ENCODE assay signal across 8 mouse cellular contexts in the genomic region with DNA sequence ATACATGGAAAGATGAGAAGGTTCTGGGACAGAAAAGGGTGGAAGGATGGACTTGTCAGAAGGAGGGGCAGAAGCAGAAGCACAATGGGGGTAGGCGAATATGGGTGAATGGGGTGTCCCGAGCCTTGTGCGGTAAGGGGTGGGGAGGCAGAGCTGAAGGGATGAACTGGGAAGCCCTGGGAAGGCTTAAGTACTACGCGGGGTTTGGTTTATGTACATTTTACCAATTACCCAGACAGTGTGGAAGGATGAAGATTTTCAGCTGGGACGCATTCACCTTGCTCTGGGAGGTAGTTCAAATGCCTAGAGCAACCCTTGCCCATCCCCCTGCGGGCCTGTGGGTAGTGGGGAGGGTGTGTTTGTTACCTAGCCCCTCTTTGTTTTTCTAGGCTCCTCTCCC. TPM values are rescaled to one million over a fixed set of nuclear protein-coding genes. Genes with fewer than 3 reads are reported as not detected.
A peak's percentile ranks its signal among the peaks of the same experiment; 100 is the strongest.
DNase-seq lines count a peak whose midpoint lies in the region; ATAC-seq and TF ChIP-seq lines count a peak whose summit lies in the region.

No protein-coding gene starts in this region.

- DNase-seq in heart, adult 11 months: peak; percentile 92
- DNase-seq in heart, postnatal 25 days (ENCODE audit: low spot score): no peak
- no peak for DNase-seq in CH12.LX (ENCODE audit: extremely low read depth)
- no peak for DNase-seq in forebrain, postnatal 0 days
- DNase-seq in liver, embryonic 14.5 days (ENCODE audit: low read depth in 3 of 3, low spot score in 3 of 3): no peak
- DNase-seq in urinary bladder, postnatal 36 days (ENCODE audit: low spot score in 2 of 2): no peak
- DNase-seq in spleen, postnatal 10 days (ENCODE audit: low spot score in 2 of 2): no peak
- no peak for DNase-seq in gastrocnemius, adult 8-10 months (ENCODE audit: low spot score in 2 of 2)

- ATAC-seq in forebrain, postnatal 0 days: 0 out of 2 replicates have a peak, but pooled peaks have one; percentile 2
- no peak for ATAC-seq in liver, embryonic 14.5 days (ENCODE audit: insufficient read depth)

- no peak for TF ChIP-seq EP300 in CH12.LX (IDR thresholded peaks at IDR 0.05; ENCODE audit: low read length)
- TF ChIP-seq EP300 in liver, embryonic 14.5 days (IDR thresholded peaks at IDR 0.05; ENCODE audit: low read depth): no peak

- intact Hi-C loops in heart, postnatal 25 days (cut with DNase I): loop anchor here (5.0 kb wide), 1 partner anchor 35 kb away; no protein-coding TSS in a partner anchor

- H3K36me3 ChIP-seq in CH12.LX (replicated peaks in 1 of 2; ENCODE audit: control insufficient read depth in 1 of 2, insufficient read depth in 1 of 2, low read length in 1 of 2): peaks cover 19 to 34% of the 10 kb centered on the region in 2 experiments
- H3K36me3 ChIP-seq in forebrain, postnatal 0 days (ENCODE audit: insufficient read depth): peaks cover 11% of the 10 kb centered on the region
- peaks cover 15% of the 10 kb centered on the region for H3K36me3 ChIP-seq in liver, embryonic 14.5 days (replicated peaks; ENCODE audit: control insufficient read depth, insufficient read depth, low read depth)

- no peak for TF ChIP-seq RAD21 in CH12.LX (IDR thresholded peaks at IDR 0.05; ENCODE audit: low read depth, low read length)

- in situ Hi-C loops in CH12.LX (cut with MboI; ENCODE audit: low pct_ligation_motif_present, low pct_unique_long_range_greater_than_20kb, low sequenced_read_pairs): loop anchor here (5.0 kb wide), 2 partner anchors 35 to 75 kb away; a partner anchor contains a TSS

- no peak for TF ChIP-seq POLR2A in CH12.LX (IDR thresholded peaks at IDR 0.05; ENCODE audit: low read depth, low read length)

- 31% methylated on average over 7 of the region's 7 CpGs for WGBS in forebrain, postnatal 0 days
- 47% methylated on average over 7 of the region's 7 CpGs for WGBS in liver, embryonic 14.5 days (ENCODE audit: insufficient replicate concordance)

- dilution Hi-C loops in CH12.LX (cut with MboI; ENCODE audit: extremely low pct_ligation_motif_present, extremely low pct_unique_long_range_greater_than_20kb, low sequenced_read_pairs): no loop called here

- H3K27me3 ChIP-seq in CH12.LX (replicated peaks): peaks cover 5% of the 10 kb centered on the region
- no peaks in the 10 kb centered on the region for H3K27me3 ChIP-seq in forebrain, postnatal 0 days (ENCODE audit: insufficient read depth, low read length)
- H3K27me3 ChIP-seq in liver, embryonic 14.5 days (ENCODE audit: control insufficient read depth, insufficient read depth, low read length): no peaks in the 10 kb centered on the region; the same call in none of the 2 replicates

- H3K79me2 ChIP-seq in CH12.LX (replicated peaks; ENCODE audit: control insufficient read depth, extremely low read depth, insufficient read depth, poor library complexity, severe bottlenecking): peaks cover 12% of the 10 kb centered on the region; the same call in 1 of the 2 replicates

- 0 out of 2 replicates have a peak overlapping the region, but pooled peaks have one; percentile 43 for H3K9ac ChIP-seq in CH12.LX (ENCODE audit: insufficient read depth, low read depth)
- peak overlapping the region; percentile 72 for H3K9ac ChIP-seq in forebrain, postnatal 0 days
- peak overlapping the region; percentile 53; the same call in 1 of the 2 replicates for H3K9ac ChIP-seq in liver, embryonic 14.5 days (replicated peaks)

- no peaks in the 10 kb centered on the region for H3K9me3 ChIP-seq in CH12.LX (replicated peaks; ENCODE audit: low read length)
- H3K9me3 ChIP-seq in forebrain, postnatal 0 days (ENCODE audit: low read length): no peaks in the 10 kb centered on the region
- H3K9me3 ChIP-seq in liver, embryonic 14.5 days (ENCODE audit: control insufficient read depth, low read length): no peaks in the 10 kb centered on the region

- no peak for TF ChIP-seq CTCF in CH12.LX (conservative IDR thresholded peaks at IDR 0.05 in 1 of 2, IDR thresholded peaks at IDR 0.05 in 1 of 2; ENCODE audit: low read depth in 2 of 2, low read length in 2 of 2)
- TF ChIP-seq CTCF in forebrain, postnatal 0 days (IDR thresholded peaks at IDR 0.05; ENCODE audit: low read depth): no peak
- TF ChIP-seq CTCF in liver, embryonic 14.5 days (IDR thresholded peaks at IDR 0.05; ENCODE audit: low read depth): no peak

- H3K4me1 ChIP-seq in CH12.LX (ENCODE audit: control insufficient read depth in 1 of 2, insufficient read depth in 2 of 2): peaks cover 10 to 52% of the 10 kb centered on the region in 2 experiments
- H3K4me1 ChIP-seq in forebrain, postnatal 0 days (ENCODE audit: insufficient read depth): peaks cover 15% of the 10 kb centered on the region; the same call in 1 of the 2 replicates
- H3K4me1 ChIP-seq in liver, embryonic 14.5 days (replicated peaks; ENCODE audit: control insufficient read depth in 2 of 2, insufficient read depth in 2 of 2, low read length in 1 of 2): peaks cover 8 to 23% of the 10 kb centered on the region in 2 experiments

- H3K4me2 ChIP-seq in CH12.LX (ENCODE audit: insufficient read depth, low read depth, poor library complexity, severe bottlenecking): peak overlapping the region; percentile 44
- H3K4me2 ChIP-seq in forebrain, postnatal 0 days (ENCODE audit: low read depth): peak overlapping the region; percentile 95
- peak overlapping the region; percentile 98 for H3K4me2 ChIP-seq in liver, embryonic 14.5 days (ENCODE audit: low read depth)

- peak overlapping the region in 1 of 3 experiments; percentile 82 for H3K4me3 ChIP-seq in CH12.LX (replicated peaks in 1 of 3; ENCODE audit: low read depth in 2 of 3, low read length in 2 of 3, poor library complexity in 1 of 3)
- peak overlapping the region; percentile 61 for H3K4me3 ChIP-seq in forebrain, postnatal 0 days (ENCODE audit: low read depth, low read length)
- H3K4me3 ChIP-seq in liver, embryonic 14.5 days (ENCODE audit: insufficient read depth in 1 of 2, low read depth in 2 of 2, low read length in 2 of 2): peak overlapping the region; percentile 68 to 91

- H3K27ac ChIP-seq in CH12.LX (ENCODE audit: insufficient read depth, low read depth): no peak overlapping the region
- H3K27ac ChIP-seq in forebrain, postnatal 0 days (ENCODE audit: low read depth, low read length): no peak overlapping the region
- H3K27ac ChIP-seq in liver, embryonic 14.5 days: no peak overlapping the region

TF ChIP-seq in CH12.LX, 34 proteins besides CTCF, POLR2A, EP300 and RAD21 (continues in another document):
- no peak for TF ChIP-seq KAT2A (IDR thresholded peaks at IDR 0.05; ENCODE audit: insufficient replicate concordance, low read length)
- no peak for TF ChIP-seq NRF1 (IDR thresholded peaks at IDR 0.05; ENCODE audit: low read depth, low read length)

RNA-seq across cellular contexts. Expression of a gene that starts 0.7 kb away (rescaled TPM):
- 1 to 10 TPM; 5.3 to 5.8 TPM for total RNA-seq in heart, postnatal 25 days (2021)
- 20.5 and 22.4 TPM in 2 replicates for total RNA-seq in CH12.LX (2012; rRNA removed)
- total RNA-seq in CH12.LX (2014; rRNA removed): 11.5 and 14.3 TPM in 2 replicates
- 20.0 and 21.7 TPM in 2 replicates for polyA plus RNA-seq in CH12.LX (2012; ENCODE audit: insufficient read length, low read depth)
- total RNA-seq in forebrain, postnatal 0 days (2014; rRNA removed): 11.8 and 16.4 TPM in 2 replicates
- 15.9 and 16.5 TPM in 2 replicates for polyA plus RNA-seq in forebrain, postnatal 0 days (2015; fragmentation: Nextera tagmentation; extraction: Ambion mirVana)
- polyA plus RNA-seq in liver, embryonic 14.5 days (2012; rRNA removed): 20.8 and 21.4 TPM in 2 replicates
- polyA plus RNA-seq in liver, embryonic 14.5 days (2014; fragmentation: Nextera tagmentation; extraction: Ambion mirVana): 14.3 and 16.8 TPM in 2 replicates
- 1 to 10 TPM; 1.7 to 3.6 (median 2.3) TPM for total RNA-seq in gastrocnemius, adult 8-10 months (2022)

RNA-seq across cellular contexts. Expression of a gene that starts 10.3 kb away (rescaled TPM):
- 100 to 1,000 TPM; 337 TPM for total RNA-seq in heart, postnatal 25 days (2021)
- total RNA-seq in CH12.LX (2012; rRNA removed) (502 and 585 TPM in 2 replicates), CH12.LX (2014; rRNA removed) (635 and 651 TPM in 2 replicates)
- polyA plus RNA-seq in CH12.LX (2012; ENCODE audit: insufficient read length, low read depth): 383 and 389 TPM in 2 replicates
- total RNA-seq in forebrain, postnatal 0 days (2014; rRNA removed): 480 and 509 TPM in 2 replicates
- polyA plus RNA-seq in forebrain, postnatal 0 days (2015; fragmentation: Nextera tagmentation; extraction: Ambion mirVana): 551 and 589 TPM in 2 replicates
- polyA plus RNA-seq in liver, embryonic 14.5 days (2012; rRNA removed): 203 and 214 TPM in 2 replicates
- polyA plus RNA-seq in liver, embryonic 14.5 days (2014; fragmentation: Nextera tagmentation; extraction: Ambion mirVana): 432 and 447 TPM in 2 replicates
- total RNA-seq in gastrocnemius, adult 8-10 months (2022): 100 to 1,000 TPM; 198 to 243 (median 235) TPM

RNA-seq across cellular contexts. Expression of a gene that starts 11.1 kb away (rescaled TPM):
- total RNA-seq in heart, postnatal 25 days (2021): 1 to 10 TPM; 9.2 to 9.3 TPM
- total RNA-seq in CH12.LX (2012; rRNA removed) (46.3 and 57.8 TPM in 2 replicates), CH12.LX (2014; rRNA removed) (43.5 and 51.5 TPM in 2 replicates)
- polyA plus RNA-seq in CH12.LX (2012; ENCODE audit: insufficient read length, low read depth): 57.4 and 58.5 TPM in 2 replicates
- 1.5 and 2.9 TPM in 2 replicates for total RNA-seq in forebrain, postnatal 0 days (2014; rRNA removed)
- polyA plus RNA-seq in forebrain, postnatal 0 days (2015; fragmentation: Nextera tagmentation; extraction: Ambion mirVana): 1.3 and 1.5 TPM in 2 replicates
- polyA plus RNA-seq in liver, embryonic 14.5 days (2012; rRNA removed): 2.6 TPM in 2 replicates
- polyA plus RNA-seq in liver, embryonic 14.5 days (2014; fragmentation: Nextera tagmentation; extraction: Ambion mirVana): 2.5 and 4.0 TPM in 2 replicates
- 1 to 10 TPM; 6.6 to 8.6 (median 7.9) TPM for total RNA-seq in gastrocnemius, adult 8-10 months (2022)

RNA-seq across cellular contexts. Expression of a gene that starts 11.9 kb away (rescaled TPM):
- 1 to 10 TPM in 1 of 2 experiments, under 1 TPM in 1; 0.94 to 2.0 TPM for total RNA-seq in heart, postnatal 25 days (2021)
- total RNA-seq in CH12.LX (2012; rRNA removed): 0.29 and 1.0 TPM in 2 replicates
- total RNA-seq in CH12.LX (2014; rRNA removed): 0.28 TPM in 1 of 2 replicates, not detected in the other
- 0.09 TPM in 1 of 2 replicates, not detected in the other for polyA plus RNA-seq in CH12.LX (2012; ENCODE audit: insufficient read length, low read depth)
- 0.38 and 1.2 TPM in 2 replicates for total RNA-seq in forebrain, postnatal 0 days (2014; rRNA removed)
- 0.29 and 0.41 TPM in 2 replicates for polyA plus RNA-seq in forebrain, postnatal 0 days (2015; fragmentation: Nextera tagmentation; extraction: Ambion mirVana)
- 1.1 TPM in 2 replicates for polyA plus RNA-seq in liver, embryonic 14.5 days (2012; rRNA removed)
- polyA plus RNA-seq in liver, embryonic 14.5 days (2014; fragmentation: Nextera tagmentation; extraction: Ambion mirVana): 0.42 and 0.43 TPM in 2 replicates
- total RNA-seq in gastrocnemius, adult 8-10 months (2022): under 1 TPM in 3 of 4 experiments, not detected in 1; 0.20 to 0.43 (median 0.22) TPM

RNA-seq across cellular contexts. Expression of a gene that starts 12.0 kb away (rescaled TPM):
- not detected for total RNA-seq in heart, postnatal 25 days (2021)
- total RNA-seq in CH12.LX (2012; rRNA removed) (not detected in 2 replicates), CH12.LX (2014; rRNA removed) (not detected in 2 replicates)
- not detected in 2 replicates for polyA plus RNA-seq in CH12.LX (2012; ENCODE audit: insufficient read length, low read depth)
- total RNA-seq in forebrain, postnatal 0 days (2014; rRNA removed): not detected in 2 replicates
- polyA plus RNA-seq in forebrain, postnatal 0 days (2015; fragmentation: Nextera tagmentation; extraction: Ambion mirVana): not detected in 2 replicates
- not detected in 2 replicates for polyA plus RNA-seq in liver, embryonic 14.5 days (2012; rRNA removed)
- not detected in 2 replicates for polyA plus RNA-seq in liver, embryonic 14.5 days (2014; fragmentation: Nextera tagmentation; extraction: Ambion mirVana)
- total RNA-seq in gastrocnemius, adult 8-10 months (2022): not detected

Comparison
In these comparisons a context has a peak if more than half of its experiments do, and no peak if none do; other contexts are left out.
1. H3K4me2 ChIP-seq: peak in every context shown above with its lines; median percentile 98 in liver, embryonic 14.5 days; 95 in forebrain, postnatal 0 days; 44 in CH12.LX.
2. RNA of a gene that starts 11.1 kb away (total RNA-seq): 43.5 to 57.8 TPM in CH12.LX; 9.2 to 9.3 TPM in heart, postnatal 25 days, 6.6 to 8.6 TPM in gastrocnemius, adult 8-10 months and 1.5 to 2.9 TPM in forebrain, postnatal 0 days; every median in the first group is over 4 times any median in the second.
3. Peak in every context shown above with its lines, with median percentiles within 50 percentile points of each other: H3K9ac ChIP-seq.